Mouse (Mus musculus) embryonic facial prominence, embryonic 14.5 days (tissue): ENCODE measurements at regions not wholly inside any gene's neighbourhood (a gene's known extent, or its start where the extent isn't known, plus 50 kb on each side); places are given as distances from the start of the nearest gene placed in this dataset.

ENCODE experiments used
- ATAC-seq: fragments of 200-750 bp; cut with Nextera tagmentation; 2 replicates; pipeline ENCODE4 v1.8.0; 2017; ENCODE audit warnings: low read depth, moderate number of reproducible peaks, moderate TSS enrichment
- DNase-seq: peaks from one replicate; pipeline ENCODE4 v3.0.0-alpha.2; 2015; ENCODE audit warnings: low spot score
- H3K27ac ChIP-seq: fragments of 300-500 bp; sonication (generic); replicated peaks from 2 replicates; pipeline ENCODE4 v1.5.1; 2014; ENCODE audit warnings: low read depth, mild to moderate bottlenecking, low read length, moderate library complexity
- H3K27me3 ChIP-seq: fragments of 300-500 bp; sonication (generic); replicated peaks from 2 replicates; pipeline ENCODE4 v1.6.1; 2014; ENCODE audit warnings: low read length; ENCODE audit not compliant: control insufficient read depth, insufficient read depth
- H3K36me3 ChIP-seq: fragments of 300-500 bp; sonication (generic); 2 replicates; pipeline ENCODE4 v1.6.1; 2014; ENCODE audit warnings: low read length, mixed read lengths; ENCODE audit not compliant: control insufficient read depth, insufficient read depth
- H3K4me1 ChIP-seq: fragments of 300-500 bp; sonication (generic); 2 replicates; pipeline ENCODE4 v1.6.1; 2014; ENCODE audit warnings: antibody characterized with exemption, low read length; ENCODE audit not compliant: control insufficient read depth, insufficient read depth
- H3K4me2 ChIP-seq: fragments of 300-500 bp; sonication (generic); 2 replicates; pipeline ENCODE4 v1.6.1; 2014; ENCODE audit warnings: low read depth, mild to moderate bottlenecking, low read length, moderate library complexity, mixed read lengths
- H3K4me3 ChIP-seq: fragments of 300-500 bp; sonication (generic); 2 replicates; pipeline ENCODE4 v1.5.1; 2014; ENCODE audit warnings: low read depth, mild to moderate bottlenecking, low read length
- H3K9ac ChIP-seq: fragments of 300-500 bp; sonication (generic); 2 replicates; pipeline ENCODE4 v1.6.1; 2014; ENCODE audit warnings: low read depth, mild to moderate bottlenecking, low read length, moderate library complexity, mixed read lengths
- H3K9me3 ChIP-seq: fragments of 300-500 bp; sonication (generic); 2 replicates; pipeline ENCODE4 v1.6.1; 2016; ENCODE audit warnings: low read length; ENCODE audit not compliant: control insufficient read depth
- WGBS: fragments of 180-500 bp; shearing (Covaris S2); extraction: QIAGEN DNeasy Blood & Tissue Kit; methylation state at CpG from one replicate; pipeline ENCODE4 v1.1.7; 2014; 5-methylcytosine and 5-hydroxymethylcytosine counted together

DNA sequence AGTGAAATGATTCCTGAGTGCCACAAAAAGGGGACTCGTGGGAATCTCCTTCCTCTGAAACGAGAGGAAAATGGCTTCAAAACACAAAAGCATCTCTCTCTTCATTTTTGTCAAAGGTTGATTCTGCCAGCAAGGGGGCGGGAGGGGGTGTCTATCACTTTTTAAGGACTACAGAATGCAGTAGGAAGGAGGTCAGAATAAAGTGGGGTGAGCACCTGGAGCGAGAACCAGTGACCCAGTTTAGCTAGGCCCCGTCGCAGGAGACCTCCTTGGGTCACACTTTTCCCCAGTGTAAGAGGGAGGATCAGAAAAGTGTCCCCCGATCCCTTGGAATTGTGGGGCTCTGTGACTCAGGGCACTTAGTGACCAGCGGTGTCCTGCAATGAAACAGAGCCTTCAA is 133.1 kb downstream of the Tgfb2 start:
- H3K27ac ChIP-seq = no peak overlapping the region
- WGBS = 87% methylated on average over 8 of the region's 8 CpGs
- H3K4me3 ChIP-seq = no peak overlapping the region
- H3K36me3 ChIP-seq = no peaks in the 10 kb centered on the region
- no peaks in the 10 kb centered on the region for H3K27me3 ChIP-seq
- H3K9ac ChIP-seq = no peak overlapping the region
- H3K4me2 ChIP-seq = no peak overlapping the region
- DNase-seq (no peak), ATAC-seq (no peak)
- no peaks in the 10 kb centered on the region for H3K9me3 ChIP-seq
- H3K4me1 ChIP-seq = no peaks in the 10 kb centered on the region

DNA sequence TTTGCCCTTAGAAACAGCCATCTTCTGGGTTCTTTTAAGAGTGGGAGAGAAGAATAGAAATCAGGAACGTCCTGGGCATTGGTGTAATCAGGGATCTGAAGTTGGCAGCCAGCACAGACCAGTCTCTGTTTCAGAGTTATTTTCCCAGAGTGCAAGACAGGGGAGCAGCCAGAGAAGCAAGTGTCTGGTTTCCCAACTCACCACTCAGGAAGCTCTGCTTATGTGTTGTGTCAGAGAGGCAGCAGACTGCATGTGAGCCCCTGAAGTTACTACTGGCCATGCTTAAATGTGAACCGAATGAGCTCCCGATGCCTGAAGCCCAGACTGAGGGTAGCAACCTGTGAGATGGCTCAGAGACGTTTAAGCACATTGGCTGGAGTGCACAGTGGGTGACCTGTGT is 133.7 kb downstream of the Tgfb2 start:
- Histone ChIP-seq H3K27ac (no peak overlapping the region), H3K4me1 (peaks cover 4% of the 10 kb centered on the region; the same call in 1 of the 2 replicates), H3K9me3 (no peaks in the 10 kb centered on the region), H3K27me3 (no peaks in the 10 kb centered on the region), H3K4me3 (no peak overlapping the region), H3K9ac (no peak overlapping the region), H3K36me3 (no peaks in the 10 kb centered on the region), H3K4me2 (no peak overlapping the region)
- 50% methylated on average over 4 of the region's 4 CpGs for WGBS
- peak; percentile 51 for DNase-seq
- no peak for ATAC-seq

DNA sequence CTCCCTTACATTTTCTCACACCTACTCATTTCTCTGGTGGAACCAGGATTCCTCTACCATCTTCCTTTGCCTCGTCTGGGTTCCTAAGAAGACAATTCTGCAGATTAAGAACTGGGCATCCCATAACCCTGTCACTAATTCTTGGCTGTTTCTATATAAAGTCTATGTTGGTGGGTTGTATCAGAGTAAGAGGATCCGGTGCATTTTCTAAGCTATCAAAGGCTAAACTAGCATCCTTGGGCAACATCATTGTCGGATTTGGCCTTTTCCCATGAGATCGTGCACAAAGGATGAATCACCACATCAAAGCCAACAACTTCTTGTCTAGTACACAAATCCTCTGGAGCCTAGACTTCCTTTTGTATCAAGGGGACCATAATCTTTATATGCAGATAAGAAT is 137.3 kb downstream of the Tgfb2 start:
- Histone ChIP-seq H3K27ac (no peak overlapping the region), H3K9me3 (no peaks in the 10 kb centered on the region), H3K27me3 (no peaks in the 10 kb centered on the region), H3K36me3 (no peaks in the 10 kb centered on the region), H3K4me1 (peaks cover 6% of the 10 kb centered on the region; the same call in 1 of the 2 replicates), H3K4me3 (no peak overlapping the region), H3K4me2 (no peak overlapping the region), H3K9ac (no peak overlapping the region)
- DNase-seq (no peak), ATAC-seq (no peak)
- 83% methylated on average over 4 of the region's 4 CpGs for WGBS

DNA sequence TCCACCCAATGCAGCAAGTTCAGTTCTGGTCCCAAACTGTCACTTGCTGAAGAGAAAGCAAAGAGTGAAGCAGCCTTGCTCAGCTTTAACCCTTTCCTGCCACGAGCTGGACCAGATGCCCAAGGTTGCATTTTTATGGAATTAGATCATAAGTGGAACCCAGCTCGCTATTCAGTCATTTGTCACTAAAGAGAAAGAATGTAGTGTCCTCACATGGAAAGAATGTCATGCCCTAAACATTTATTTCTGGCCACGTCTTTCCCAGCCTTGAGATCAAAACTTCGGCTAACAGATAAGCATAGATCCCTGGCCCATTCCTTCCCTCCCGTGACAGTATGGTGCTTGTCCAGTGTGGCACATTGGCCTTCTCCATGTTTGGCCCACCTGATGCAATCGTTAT is 137.7 kb downstream of the Tgfb2 start:
- Histone ChIP-seq H3K36me3 (no peaks in the 10 kb centered on the region), H3K9ac (no peak overlapping the region), H3K27ac (no peak overlapping the region), H3K4me3 (no peak overlapping the region), H3K27me3 (no peaks in the 10 kb centered on the region), H3K4me2 (no peak overlapping the region), H3K9me3 (no peaks in the 10 kb centered on the region), H3K4me1 (peaks cover 6% of the 10 kb centered on the region; the same call in 1 of the 2 replicates)
- 58% methylated on average over 6 of the region's 6 CpGs for WGBS
- ATAC-seq (no peak; the same call in 1 of the 2 replicates), DNase-seq (peak; percentile 44)

DNA sequence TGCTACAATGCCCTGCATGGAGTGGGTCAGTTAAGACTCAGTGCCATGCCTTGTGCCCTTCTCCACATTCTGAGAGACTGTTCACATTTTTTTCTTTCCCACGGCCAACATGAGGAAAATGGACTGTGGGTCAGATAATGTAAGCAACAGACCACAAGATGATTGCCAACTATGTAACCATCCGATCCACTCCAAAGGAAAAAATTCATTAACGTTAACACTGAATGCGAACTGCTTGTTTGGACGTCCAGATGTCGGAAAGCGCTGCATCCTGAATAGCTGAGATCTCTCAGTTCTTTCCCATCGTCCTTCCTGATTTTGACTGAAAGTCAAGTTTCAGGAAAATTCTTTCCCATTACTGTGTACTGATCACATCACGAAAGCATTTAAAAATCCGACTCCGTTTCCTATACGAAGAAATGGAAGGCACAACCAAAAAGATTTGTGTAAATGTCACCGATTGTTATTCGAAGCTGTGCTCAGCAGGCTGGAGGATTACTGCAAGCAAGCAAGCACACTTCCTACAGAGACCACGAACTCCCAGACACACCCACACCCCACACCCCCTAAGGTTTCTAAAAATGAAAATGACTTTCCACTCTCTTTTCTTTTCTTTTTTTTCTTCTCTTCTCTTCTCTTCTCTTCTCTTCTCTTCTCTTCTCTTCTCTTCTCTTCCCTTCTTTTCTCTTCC is 138.5 kb downstream of the Tgfb2 start:
- Histone ChIP-seq H3K36me3 (no peaks in the 10 kb centered on the region), H3K27me3 (no peaks in the 10 kb centered on the region), H3K9ac (peak overlapping the region; percentile 25; the same call in 1 of the 2 replicates), H3K4me2 (peak overlapping the region; percentile 40), H3K4me1 (peaks cover 6% of the 10 kb centered on the region; the same call in 1 of the 2 replicates), H3K4me3 (peak overlapping the region; percentile 10; the same call in 1 of the 2 replicates), H3K9me3 (no peaks in the 10 kb centered on the region), H3K27ac (peak overlapping the region; percentile 28; the same call in 1 of the 2 replicates)
- DNase-seq (no peak), ATAC-seq (no peak)
- 14% methylated on average over 15 of the region's 15 CpGs for WGBS

DNA sequence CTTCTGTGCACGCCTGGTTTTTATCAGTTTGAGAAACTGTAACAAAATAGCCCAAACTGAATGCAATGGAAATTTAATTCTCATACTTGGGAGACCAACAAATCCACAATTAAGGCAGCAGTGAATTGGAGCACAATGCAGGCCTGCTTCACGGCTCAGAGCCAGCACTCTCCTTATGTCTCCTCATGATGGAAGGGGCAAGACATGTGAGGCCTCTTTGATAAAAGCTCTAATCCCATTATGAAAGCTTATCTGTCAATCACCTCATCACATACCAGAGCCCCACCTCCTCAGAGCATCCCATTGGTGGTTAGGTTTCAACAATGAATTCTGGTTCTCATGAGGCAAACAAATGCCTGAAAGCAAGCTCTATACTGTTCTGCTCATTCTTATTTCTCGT is 143.8 kb downstream of the Tgfb2 start:
- Histone ChIP-seq H3K4me2 (no peak overlapping the region), H3K9ac (no peak overlapping the region), H3K36me3 (no peaks in the 10 kb centered on the region), H3K9me3 (no peaks in the 10 kb centered on the region), H3K4me1 (peaks cover 2% of the 10 kb centered on the region; the same call in 1 of the 2 replicates), H3K27ac (no peak overlapping the region), H3K27me3 (no peaks in the 10 kb centered on the region), H3K4me3 (no peak overlapping the region)
- WGBS = 68% methylated on average over 3 of the region's 3 CpGs
- peak; percentile 41; the same call in 1 of the 2 replicates for ATAC-seq
- no peak for DNase-seq

DNA sequence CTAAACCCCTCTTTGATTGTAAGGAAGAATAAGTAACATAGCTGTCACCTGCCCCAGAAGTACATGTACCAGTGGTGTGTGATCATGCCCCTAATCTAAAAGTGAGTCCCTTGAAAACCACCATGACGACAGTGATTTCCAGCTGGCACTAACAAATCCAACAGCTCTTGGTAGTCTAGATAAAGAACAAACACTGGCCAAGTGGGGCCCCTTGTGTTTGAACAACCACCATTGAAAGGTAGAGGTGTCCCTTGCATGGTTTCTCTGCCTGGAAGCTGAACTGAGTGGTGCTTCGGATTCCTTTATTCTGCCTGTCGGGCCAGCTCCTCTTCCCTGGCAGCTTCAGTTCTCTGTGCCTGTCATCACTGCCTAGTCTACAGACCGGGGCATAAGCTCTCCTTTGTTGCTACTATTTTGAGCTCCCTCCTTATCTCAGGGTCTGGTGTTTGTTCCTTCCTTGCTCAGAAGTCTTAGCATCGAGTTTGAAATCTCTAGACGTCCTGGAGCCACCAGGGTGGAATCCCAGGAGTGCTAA is 150.3 kb downstream of the Tgfb2 start:
- Histone ChIP-seq H3K9me3 (no peaks in the 10 kb centered on the region), H3K36me3 (no peaks in the 10 kb centered on the region), H3K27ac (no peak overlapping the region), H3K27me3 (no peaks in the 10 kb centered on the region), H3K9ac (no peak overlapping the region), H3K4me1 (no peaks in the 10 kb centered on the region), H3K4me3 (no peak overlapping the region), H3K4me2 (no peak overlapping the region)
- WGBS = 55% methylated on average over 6 of the region's 6 CpGs
- DNase-seq (no peak), ATAC-seq (no peak)

DNA sequence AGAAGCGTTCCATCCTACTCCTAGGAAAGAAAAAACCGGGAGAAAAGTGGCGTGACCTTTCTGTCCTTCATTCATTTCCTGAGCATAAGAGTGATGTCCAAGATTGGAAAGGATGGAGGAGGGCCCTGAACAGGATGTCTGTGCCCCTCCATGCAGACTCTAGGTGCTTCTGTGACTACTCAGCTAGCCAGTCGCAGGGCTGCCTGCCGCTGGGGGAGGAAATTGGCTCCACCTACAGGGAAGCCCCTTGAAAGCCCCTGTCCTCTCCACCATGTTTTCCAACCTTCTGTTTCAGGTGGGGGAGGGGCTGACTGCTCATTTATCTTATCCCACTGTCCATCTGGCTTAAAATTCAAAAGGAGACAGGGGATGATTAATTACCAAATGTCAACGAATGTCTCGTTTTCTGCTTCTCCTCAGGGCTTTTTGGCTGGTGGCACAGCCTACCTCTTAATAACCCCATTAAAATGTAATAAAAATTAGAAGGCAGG is 151.2 kb downstream of the Tgfb2 start:
- WGBS = 65% methylated on average over 7 of the region's 7 CpGs
- Histone ChIP-seq H3K27me3 (no peaks in the 10 kb centered on the region), H3K4me1 (no peaks in the 10 kb centered on the region), H3K9ac (no peak overlapping the region), H3K36me3 (no peaks in the 10 kb centered on the region), H3K4me2 (no peak overlapping the region), H3K27ac (no peak overlapping the region), H3K9me3 (no peaks in the 10 kb centered on the region), H3K4me3 (no peak overlapping the region)
- ATAC-seq (no peak), DNase-seq (no peak)

DNA sequence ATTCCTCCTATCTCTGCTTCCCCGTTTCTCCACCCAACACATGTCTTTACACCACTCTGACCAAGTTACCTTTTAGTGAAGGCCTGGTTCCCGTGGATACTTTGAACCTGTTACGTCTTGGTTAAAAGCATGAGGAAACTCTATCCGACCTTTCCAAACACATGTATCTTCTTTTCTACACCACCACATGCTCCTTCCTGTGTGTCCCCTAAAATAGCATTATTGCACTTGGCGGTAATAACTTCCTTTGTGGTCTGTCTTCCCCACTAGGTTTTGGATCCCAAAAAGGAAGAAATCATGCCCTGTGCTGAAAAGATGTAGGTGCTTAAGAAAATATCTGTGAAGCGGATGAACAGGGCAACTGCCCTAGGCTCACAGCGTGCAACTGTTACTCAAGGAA is 153.1 kb downstream of the Tgfb2 start:
- no peak for DNase-seq
- H3K36me3 ChIP-seq = no peaks in the 10 kb centered on the region
- H3K27me3 ChIP-seq = no peaks in the 10 kb centered on the region
- WGBS = 77% methylated on average over 7 of the region's 7 CpGs
- no peaks in the 10 kb centered on the region for H3K9me3 ChIP-seq
- no peak overlapping the region for H3K9ac ChIP-seq
- no peak overlapping the region for H3K4me2 ChIP-seq
- H3K4me1 ChIP-seq = no peaks in the 10 kb centered on the region
- no peak overlapping the region for H3K27ac ChIP-seq
- H3K4me3 ChIP-seq = no peak overlapping the region
- no peak for ATAC-seq
